Mouse (Mus musculus) liver, embryonic 12.5 days (tissue): ENCODE data around the gene Bhlhe41. TPM values are rescaled to one million over a fixed set of nuclear protein-coding genes. Genes with fewer than 3 reads are reported as not detected.

Experiments used
- ATAC-seq: fragments of 200-750 bp; cut with Nextera tagmentation; 2 replicates; pipeline ENCODE4 v1.8.0; 2017; ENCODE audit warnings: moderate number of reproducible peaks, mild to moderate bottlenecking, moderate library complexity
- H3K27ac ChIP-seq: fragments of 300-500 bp; sonication (generic); 2 replicates; pipeline ENCODE4 v1.5.1; 2016; ENCODE audit warnings: mild to moderate bottlenecking
- H3K27me3 ChIP-seq: fragments of 300-500 bp; sonication (generic); replicated peaks from 2 replicates; pipeline ENCODE4 v1.6.1; 2016; ENCODE audit warnings: mild to moderate bottlenecking, moderate library complexity
- H3K36me3 ChIP-seq: fragments of 300-500 bp; sonication (generic); 2 replicates; pipeline ENCODE4 v1.6.1; 2016; ENCODE audit warnings: mild to moderate bottlenecking, moderate library complexity
- H3K4me1 ChIP-seq: fragments of 300-500 bp; sonication (generic); 2 replicates; pipeline ENCODE4 v1.6.1; 2016
- H3K4me2 ChIP-seq: fragments of 300-500 bp; sonication (generic); 2 replicates; pipeline ENCODE4 v1.6.1; 2016; ENCODE audit warnings: mild to moderate bottlenecking, moderate library complexity
- H3K4me3 ChIP-seq: fragments of 300-500 bp; sonication (generic); 2 replicates; pipeline ENCODE4 v1.5.1; 2016; ENCODE audit warnings: mild to moderate bottlenecking, moderate library complexity
- H3K9ac ChIP-seq: fragments of 300-500 bp; sonication (generic); 2 replicates; pipeline ENCODE4 v1.6.1; 2016; ENCODE audit warnings: mild to moderate bottlenecking, moderate library complexity
- H3K9me3 ChIP-seq: fragments of 300-500 bp; sonication (generic); replicated peaks from 2 replicates; pipeline ENCODE4 v1.6.1; 2016; ENCODE audit warnings: mild to moderate bottlenecking, moderate library complexity
- WGBS: fragments of 180-500 bp; shearing (Covaris S2); methylation state at CpG from one replicate; pipeline ENCODE4 v1.1.7; 2016; ENCODE audit not compliant: insufficient replicate concordance; 5-methylcytosine and 5-hydroxymethylcytosine counted together
- polyA plus RNA-seq: library from polyadenylated mRNA; unstranded; fragments of >200 nt; fragmentation: Nextera tagmentation; extraction: Ambion mirVana; gene quantifications from 2 replicates; pipeline ENCODE4 v1.2.1, GENCODE M21; 2016

Gene Bhlhe41
- polyA plus RNA-seq, 1 experiment from 2014 or later: 0.15 TPM

GRCm38 (mm10) chr6:145853356-145854079, 11.8 kb downstream of the Bhlhe41 start:
- no peak for ATAC-seq
- H3K4me3 ChIP-seq: no peak overlapping the region
- 79% methylated on average over 10 of the region's 10 CpGs for WGBS

GRCm38 (mm10) chr6:145852708-145853107, 12.7 kb downstream of the Bhlhe41 start:
- H3K27ac ChIP-seq: no peak overlapping the region
- no peak overlapping the region for H3K4me2 ChIP-seq
- H3K4me1 ChIP-seq: peaks cover 14% of the 10 kb centered on the region
- no peaks in the 10 kb centered on the region for H3K27me3 ChIP-seq
- H3K9ac ChIP-seq: no peak overlapping the region
- no peaks in the 10 kb centered on the region for H3K36me3 ChIP-seq
- ATAC-seq: no peak
- H3K4me3 ChIP-seq: no peak overlapping the region
- H3K9me3 ChIP-seq: no peaks in the 10 kb centered on the region
- WGBS: 80% methylated on average over 7 of the region's 7 CpGs

More at GRCm38 (mm10) chr6:145853356-145854079, 11.8 kb downstream of the Bhlhe41 start:
- H3K4me1 ChIP-seq: peaks cover 14% of the 10 kb centered on the region
- no peaks in the 10 kb centered on the region for H3K36me3 ChIP-seq
- no peaks in the 10 kb centered on the region for H3K27me3 ChIP-seq
- no peak overlapping the region for H3K4me2 ChIP-seq
- H3K9ac ChIP-seq: no peak overlapping the region
- no peak overlapping the region for H3K27ac ChIP-seq
- no peaks in the 10 kb centered on the region for H3K9me3 ChIP-seq

DNA sequence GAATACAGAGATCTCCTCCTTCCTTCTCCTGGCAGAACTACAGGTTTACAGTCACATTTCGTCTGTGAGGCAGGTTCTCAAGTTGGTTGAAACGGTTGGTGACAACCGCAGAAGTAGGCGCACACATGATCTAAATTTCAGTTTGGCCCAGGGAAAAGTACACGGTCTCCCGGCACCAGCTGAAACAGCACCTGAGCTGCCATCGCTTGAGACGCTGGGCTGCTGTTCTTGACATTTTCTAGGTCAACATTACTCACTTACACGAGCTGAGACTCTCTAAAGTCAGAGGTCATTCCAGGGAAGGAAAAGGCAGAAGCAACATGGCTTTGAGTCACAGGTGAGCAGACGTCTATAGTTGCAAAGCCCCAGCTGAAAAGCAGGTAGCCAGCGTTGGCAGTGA, 13.4 kb downstream of the Bhlhe41 start:
- no peaks in the 10 kb centered on the region for H3K27me3 ChIP-seq
- H3K36me3 ChIP-seq: no peaks in the 10 kb centered on the region
- no peak overlapping the region for H3K27ac ChIP-seq
- H3K9me3 ChIP-seq: no peaks in the 10 kb centered on the region
- H3K9ac ChIP-seq: no peak overlapping the region
- no peak overlapping the region for H3K4me2 ChIP-seq
- WGBS: 72% methylated on average over 11 of the region's 11 CpGs
- peaks cover 14% of the 10 kb centered on the region for H3K4me1 ChIP-seq
- ATAC-seq: no peak
- no peak overlapping the region for H3K4me3 ChIP-seq

GRCm38 (mm10) chr6:145850789-145851188, 14.6 kb downstream of the Bhlhe41 start:
- ATAC-seq: no peak
- Histone ChIP-seq H3K9ac (no peak overlapping the region), H3K4me2 (no peak overlapping the region), H3K27me3 (no peaks in the 10 kb centered on the region), H3K36me3 (no peaks in the 10 kb centered on the region), H3K27ac (no peak overlapping the region), H3K4me3 (no peak overlapping the region), H3K9me3 (no peaks in the 10 kb centered on the region), H3K4me1 (peaks cover 10% of the 10 kb centered on the region)
- 16% methylated on average over 2 of the region's 2 CpGs for WGBS

GRCm38 (mm10) chr6:145847661-145848060, 17.7 kb downstream of the Bhlhe41 start:
- ATAC-seq: no peak
- 85% methylated on average over 8 of the region's 8 CpGs for WGBS
- H3K36me3 ChIP-seq: no peaks in the 10 kb centered on the region
- H3K27me3 ChIP-seq: no peaks in the 10 kb centered on the region
- H3K4me3 ChIP-seq: no peak overlapping the region
- no peaks in the 10 kb centered on the region for H3K4me1 ChIP-seq
- no peaks in the 10 kb centered on the region for H3K9me3 ChIP-seq
- no peak overlapping the region for H3K9ac ChIP-seq
- no peak overlapping the region for H3K4me2 ChIP-seq
- no peak overlapping the region for H3K27ac ChIP-seq

DNA sequence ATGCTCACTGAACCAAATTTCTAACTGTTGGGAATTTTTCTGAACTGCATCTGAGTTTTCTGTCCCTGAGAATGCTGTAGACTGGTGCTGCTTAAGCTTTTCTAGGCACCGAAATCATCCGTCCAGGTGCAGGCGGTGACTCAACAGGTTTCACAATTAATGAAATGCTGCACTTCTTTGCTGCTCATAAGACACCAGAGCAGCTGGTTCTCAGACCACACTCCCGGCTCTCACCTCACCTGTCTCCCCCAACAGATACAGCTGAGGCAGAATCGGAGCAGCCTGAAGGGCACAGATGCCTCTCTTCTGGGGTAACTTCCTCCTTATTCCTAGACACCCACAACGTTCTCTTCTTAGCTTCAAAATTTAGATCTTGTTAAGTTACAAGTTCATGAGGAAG, 18.4 kb downstream of the Bhlhe41 start:
- 60% methylated on average over 6 of the region's 6 CpGs for WGBS
- Histone ChIP-seq H3K9ac (no peak overlapping the region), H3K4me2 (no peak overlapping the region), H3K9me3 (no peaks in the 10 kb centered on the region), H3K4me3 (no peak overlapping the region), H3K36me3 (no peaks in the 10 kb centered on the region), H3K27ac (no peak overlapping the region), H3K4me1 (no peaks in the 10 kb centered on the region), H3K27me3 (no peaks in the 10 kb centered on the region)
- no peak for ATAC-seq

- no peaks in the 10 kb centered on the region for H3K9me3 ChIP-seq
- H3K27ac ChIP-seq: no peak overlapping the region
- no peak overlapping the region for H3K4me3 ChIP-seq
- no peaks in the 10 kb centered on the region for H3K4me1 ChIP-seq
- WGBS: 32% methylated on average over 1 of the region's 1 CpGs
- no peak overlapping the region for H3K9ac ChIP-seq
- H3K36me3 ChIP-seq: no peaks in the 10 kb centered on the region
- no peak for ATAC-seq
- no peak overlapping the region for H3K4me2 ChIP-seq
- H3K27me3 ChIP-seq: no peaks in the 10 kb centered on the region
These were observed 19.3 kb downstream of the Bhlhe41 start for GRCm38 (mm10) chr6:145846076-145846475.

- H3K27me3 ChIP-seq: no peaks in the 10 kb centered on the region
- H3K4me2 ChIP-seq: no peak overlapping the region
- H3K9me3 ChIP-seq: no peaks in the 10 kb centered on the region
- no peak overlapping the region for H3K27ac ChIP-seq
- no peaks in the 10 kb centered on the region for H3K4me1 ChIP-seq
- H3K36me3 ChIP-seq: no peaks in the 10 kb centered on the region
- WGBS: 54% methylated on average over 5 of the region's 5 CpGs
- no peak overlapping the region for H3K4me3 ChIP-seq
- H3K9ac ChIP-seq: no peak overlapping the region
- no peak for ATAC-seq
These were observed 19.7 kb downstream of the Bhlhe41 start for GRCm38 (mm10) chr6:145845611-145846010.

DNA sequence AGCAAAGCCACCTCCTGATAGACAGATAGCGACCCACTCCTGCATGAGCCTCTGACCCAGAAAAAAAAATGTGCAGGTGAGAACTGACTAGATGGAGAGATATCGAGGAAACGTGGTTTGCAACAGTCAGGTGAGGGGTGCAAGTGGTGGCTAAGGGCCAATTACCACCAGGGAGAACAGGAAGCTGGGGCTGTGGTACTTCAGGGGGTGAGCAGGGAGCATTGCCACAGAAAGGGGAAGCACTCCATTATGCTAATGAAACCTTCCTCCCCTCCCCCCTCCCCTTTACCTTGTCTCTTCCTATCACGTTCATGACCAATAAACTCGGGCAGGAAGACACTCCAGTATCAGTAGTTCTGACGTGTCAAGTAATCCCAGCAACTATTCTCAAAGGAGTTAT, 30.0 kb downstream of the Bhlhe41 start:
- Histone ChIP-seq H3K4me2 (no peak overlapping the region), H3K9me3 (no peaks in the 10 kb centered on the region), H3K9ac (no peak overlapping the region), H3K27ac (no peak overlapping the region), H3K4me1 (no peaks in the 10 kb centered on the region), H3K36me3 (no peaks in the 10 kb centered on the region), H3K4me3 (no peak overlapping the region), H3K27me3 (peaks cover 6% of the 10 kb centered on the region; the same call in 1 of the 2 replicates)
- WGBS: 19% methylated on average over 6 of the region's 6 CpGs
- no peak for ATAC-seq

GRCm38 (mm10) chr6:145832927-145833326, 32.4 kb downstream of the Bhlhe41 start:
- H3K27ac ChIP-seq: no peak overlapping the region
- H3K4me3 ChIP-seq: no peak overlapping the region

GRCm38 (mm10) chr6:145830617-145831016, 34.7 kb downstream of the Bhlhe41 start:
- H3K4me2 ChIP-seq: no peak overlapping the region
- H3K27me3 ChIP-seq: peaks cover 6% of the 10 kb centered on the region; the same call in 1 of the 2 replicates
- H3K27ac ChIP-seq: no peak overlapping the region
- H3K36me3 ChIP-seq: no peaks in the 10 kb centered on the region
- H3K9me3 ChIP-seq: no peaks in the 10 kb centered on the region
- WGBS: 60% methylated on average over 9 of the region's 9 CpGs
- ATAC-seq: no peak
- H3K4me3 ChIP-seq: no peak overlapping the region
- H3K4me1 ChIP-seq: no peaks in the 10 kb centered on the region
- no peak overlapping the region for H3K9ac ChIP-seq

More at GRCm38 (mm10) chr6:145832927-145833326, 32.4 kb downstream of the Bhlhe41 start:
- H3K36me3 ChIP-seq: no peaks in the 10 kb centered on the region
- H3K9ac ChIP-seq: no peak overlapping the region
- no peak overlapping the region for H3K4me2 ChIP-seq
- peaks cover 6% of the 10 kb centered on the region; the same call in 1 of the 2 replicates for H3K27me3 ChIP-seq
- H3K9me3 ChIP-seq: no peaks in the 10 kb centered on the region
- H3K4me1 ChIP-seq: no peaks in the 10 kb centered on the region
- no peak for ATAC-seq
- WGBS: 60% methylated on average over 8 of the region's 8 CpGs

DNA sequence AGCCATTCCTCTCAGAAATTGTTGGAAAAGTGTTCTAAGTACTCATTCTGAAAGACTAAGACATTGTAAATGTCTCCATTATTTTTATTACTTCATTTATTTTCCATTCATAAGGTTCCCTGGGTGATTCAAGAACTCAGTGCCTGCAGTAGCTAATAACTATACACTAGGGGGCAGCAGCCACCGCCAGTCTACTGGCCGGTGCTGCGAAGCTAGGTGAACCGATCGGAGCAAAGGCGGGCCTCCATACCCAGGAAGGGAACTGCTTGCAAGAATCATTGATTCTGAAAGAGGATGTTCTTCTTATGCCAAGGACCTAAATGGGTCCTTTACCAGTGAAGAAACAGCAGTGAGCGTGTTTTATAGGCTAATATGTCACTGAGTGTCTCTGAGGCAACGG, 35.2 kb downstream of the Bhlhe41 start:
- no peak; the same call in 1 of the 2 replicates for ATAC-seq
- 16% methylated on average over 8 of the region's 8 CpGs for WGBS
- Histone ChIP-seq H3K36me3 (no peaks in the 10 kb centered on the region), H3K27ac (no peak overlapping the region), H3K4me2 (no peak overlapping the region), H3K27me3 (peaks cover 6% of the 10 kb centered on the region; the same call in 1 of the 2 replicates), H3K9ac (no peak overlapping the region), H3K4me3 (no peak overlapping the region), H3K9me3 (no peaks in the 10 kb centered on the region), H3K4me1 (no peaks in the 10 kb centered on the region)
